Mouse (Mus musculus): ENCODE measurements at regions not wholly inside any gene's neighbourhood (a gene's known extent, or its start where the extent isn't known, plus 50 kb on each side); places are given as distances from the start of the nearest gene placed in this dataset.

- no peak overlapping the region for H3K9ac ChIP-seq (ENCODE audit: low read length)
- H3K4me3 ChIP-seq (ENCODE audit: low read length), result no peak overlapping the region
- no peaks in the 10 kb centered on the region for H3K27me3 ChIP-seq (ENCODE audit: control insufficient read depth, insufficient read depth, low read length)
- 51% methylated on average over 3 of the region's 3 CpGs for WGBS
- no peaks in the 10 kb centered on the region for H3K36me3 ChIP-seq (ENCODE audit: control insufficient read depth, insufficient read depth)
- no peaks in the 10 kb centered on the region for H3K4me1 ChIP-seq (ENCODE audit: control insufficient read depth, insufficient read depth, low read length)
- ATAC-seq (replicated peaks; ENCODE audit: extremely low read depth, insufficient read depth, low FRiP score), result no peak
- H3K9me3 ChIP-seq (replicated peaks; ENCODE audit: control insufficient read depth, low read length), result no peaks in the 10 kb centered on the region
- H3K4me2 ChIP-seq (ENCODE audit: low read depth, low read length), result no peak overlapping the region
- no peak overlapping the region for H3K27ac ChIP-seq (ENCODE audit: low read length)
Measured at GRCm38 (mm10) chrX:10904889-10905288, 190.1 kb downstream of the Mid1ip1 start.

- no peak overlapping the region for H3K9ac ChIP-seq (ENCODE audit: low read length)
- no peaks in the 10 kb centered on the region for H3K9me3 ChIP-seq (replicated peaks; ENCODE audit: control insufficient read depth, low read length)
- H3K36me3 ChIP-seq (ENCODE audit: control insufficient read depth, insufficient read depth), result no peaks in the 10 kb centered on the region
- no peak overlapping the region for H3K4me3 ChIP-seq (ENCODE audit: low read length)
- H3K27me3 ChIP-seq (ENCODE audit: control insufficient read depth, insufficient read depth, low read length), result no peaks in the 10 kb centered on the region
- no peaks in the 10 kb centered on the region for H3K4me1 ChIP-seq (ENCODE audit: control insufficient read depth, insufficient read depth, low read length)
- H3K4me2 ChIP-seq (ENCODE audit: low read depth, low read length), result no peak overlapping the region
- no peak for ATAC-seq (replicated peaks; ENCODE audit: extremely low read depth, insufficient read depth, low FRiP score)
- H3K27ac ChIP-seq (ENCODE audit: low read length), result no peak overlapping the region
- 75% methylated on average over 14 of the region's 14 CpGs for WGBS
Measured at GRCm38 (mm10) chrX:10911127-10912061, 196.6 kb downstream of the Mid1ip1 start.
